Mouse (Mus musculus) C2C12 (cell line): ENCODE measurements at regions not wholly inside any gene's neighbourhood (a gene's known extent, or its start where the extent isn't known, plus 50 kb on each side); places are given as distances from the start of the nearest gene placed in this dataset. TPM values are rescaled to one million over a fixed set of nuclear protein-coding genes. Genes with fewer than 3 reads are reported as not detected.

Experiments used
- H3K27me3 ChIP-seq: one replicate; pipeline ENCODE4 v1.6.1; 2011; ENCODE audit not compliant: control insufficient read depth, insufficient read depth, insufficient read length
- H3K36me3 ChIP-seq: one replicate; pipeline ENCODE4 v1.6.1; 2011; ENCODE audit not compliant: control insufficient read depth, insufficient read depth
- H3K4me3 ChIP-seq: one replicate; pipeline ENCODE4 v1.5.1; 2011; ENCODE audit warnings: mild to moderate bottlenecking, control low read depth; ENCODE audit not compliant: poor library complexity, insufficient read depth, severe bottlenecking
- H3K79me2 ChIP-seq: one replicate; pipeline ENCODE4 v1.6.1; 2011; ENCODE audit not compliant: control insufficient read depth, insufficient read depth
- H3K79me3 ChIP-seq: one replicate; pipeline ENCODE4 v1.6.1; 2011; ENCODE audit warnings: low read depth, control low read depth
- H3ac ChIP-seq: one replicate; pipeline ENCODE3; 2011; ENCODE audit warnings: low read depth; ENCODE audit not compliant: control insufficient read depth, insufficient read length
- CEBPB ChIP-seq: IDR thresholded peaks from one replicate; pipeline ENCODE4 v1.6.1; 2011; ENCODE audit warnings: low read depth, mild to moderate bottlenecking, control low read depth, moderate library complexity
- CTCF ChIP-seq: IDR thresholded peaks from one replicate; pipeline ENCODE4 v1.5.1; 2011; ENCODE audit not compliant: control insufficient read depth, insufficient read depth, insufficient read length
- FOSL1 ChIP-seq: IDR thresholded peaks from one replicate; pipeline ENCODE4 v1.8.0; 2011; ENCODE audit warnings: mild to moderate bottlenecking, low read length; ENCODE audit not compliant: poor library complexity, insufficient read depth, severe bottlenecking
- MAX ChIP-seq: IDR thresholded peaks from one replicate; pipeline ENCODE4 v1.6.1; 2011; ENCODE audit warnings: mild to moderate bottlenecking, control low read depth
- MYOD1 ChIP-seq: IDR thresholded peaks from one replicate; pipeline ENCODE4 v1.6.1; 2011; ENCODE audit warnings: low read depth; ENCODE audit not compliant: control insufficient read depth, insufficient read length
- MYOG ChIP-seq: IDR thresholded peaks from one replicate; pipeline ENCODE4 v1.6.1; 2011; ENCODE audit not compliant: control insufficient read depth, insufficient read length; ENCODE audit errors: extremely low read depth
- USF1 ChIP-seq: IDR thresholded peaks from one replicate; pipeline ENCODE4 v1.6.1; 2011; ENCODE audit warnings: low read depth, mild to moderate bottlenecking, control low read depth, moderate library complexity
- microRNA-seq: library from miRNA; unstranded; fragments of <30 nt; microRNA quantifications from one replicate; pipeline ENCODE4, GENCODE M21; 2019; ENCODE audit warnings: borderline microRNAs expressed

DNA sequence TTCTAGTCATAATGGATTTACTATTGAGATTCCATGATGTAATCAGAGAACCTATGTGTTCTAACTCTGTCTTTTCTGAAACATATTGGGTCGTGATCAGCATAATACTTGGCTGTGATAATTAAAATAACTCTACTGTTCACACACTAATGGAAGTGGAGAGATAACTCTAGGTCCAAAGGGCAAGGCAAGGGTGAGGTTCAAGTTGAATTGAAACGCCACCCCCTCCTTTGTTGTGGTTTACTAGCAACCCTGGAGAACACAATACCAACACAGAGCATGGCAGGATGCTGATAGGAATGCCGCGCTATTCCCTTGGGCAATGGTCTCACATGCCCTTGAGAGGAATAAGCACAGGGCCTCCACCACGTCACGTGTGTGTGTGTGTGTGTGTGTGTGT, 88.9 kb upstream of the Chrm3 start:
- H3K36me3 ChIP-seq, result no peaks in the 10 kb centered on the region
- no peak overlapping the region for H3ac ChIP-seq
- no peak overlapping the region for H3K4me3 ChIP-seq
- H3K79me2 ChIP-seq, result no peaks in the 10 kb centered on the region
- no peaks in the 10 kb centered on the region for H3K27me3 ChIP-seq
- TF ChIP-seq MYOD1 (no peak), MAX (no peak), USF1 (no peak), CTCF (no peak), MYOG (no peak), FOSL1 (no peak), CEBPB (no peak)
- H3K79me3 ChIP-seq, result no peaks in the 10 kb centered on the region

GRCm38 (mm10) chr13:10447806-10448205, 87.2 kb upstream of the Chrm3 start:
- H3ac ChIP-seq, result no peak overlapping the region

GRCm38 (mm10) chr13:10445679-10446078, 85.0 kb upstream of the Chrm3 start:
- Histone ChIP-seq H3K79me3 (no peaks in the 10 kb centered on the region), H3K4me3 (no peak overlapping the region), H3K36me3 (no peaks in the 10 kb centered on the region), H3K27me3 (no peaks in the 10 kb centered on the region), H3K79me2 (no peaks in the 10 kb centered on the region), H3ac (no peak overlapping the region)
- TF ChIP-seq CTCF, result no peak
- TF ChIP-seq FOSL1, result no peak
- no peak for TF ChIP-seq USF1
- no peak for TF ChIP-seq MAX
- no peak for TF ChIP-seq MYOG

More at GRCm38 (mm10) chr13:10447806-10448205, 87.2 kb upstream of the Chrm3 start:
- no peaks in the 10 kb centered on the region for H3K27me3 ChIP-seq
- H3K79me3 ChIP-seq, result no peaks in the 10 kb centered on the region
- no peaks in the 10 kb centered on the region for H3K79me2 ChIP-seq
- TF ChIP-seq CTCF, result no peak
- TF ChIP-seq FOSL1, result no peak
- no peak for TF ChIP-seq CEBPB
- TF ChIP-seq USF1, result no peak
- no peak for TF ChIP-seq MYOG
- no peak for TF ChIP-seq MYOD1
- no peak for TF ChIP-seq MAX
- H3K36me3 ChIP-seq, result no peaks in the 10 kb centered on the region
- no peak overlapping the region for H3K4me3 ChIP-seq

Small RNA genes lying in the stretch of these regions (microRNA-seq; reads per million reads assigned to microRNA genes)
- gene Gm23415, result not detected
